Mouse (Mus musculus) left cerebral cortex, postnatal 25 days (tissue): ENCODE measurements around the gene AU022252. TPM values are rescaled to one million over a fixed set of nuclear protein-coding genes. Genes with fewer than 3 reads are reported as not detected.

Experiments
- DNase-seq, 2 experiments: peaks; one replicate each; pipeline ENCODE4 v3.0.0; 2022; ENCODE audit warnings: low spot score in 2 of 2, mixed read lengths in 1 of 2
- intact Hi-C: fragments of 180-260 bp; cut with DNase I; formaldehyde crosslinking; loops from one replicate; pipeline ENCODE4 v1.15.1; 2025
- total RNA-seq, 2 experiments: library from RNA; stranded (reverse); gene quantifications; 2 replicates each; pipeline ENCODE4 v1.2.3; 2021

AU022252 gene
- total RNA-seq, 2 experiments from 2014 or later: 33.4 to 34.2 TPM

- peak in 1 of 2 experiments; percentile 63 for DNase-seq
- intact Hi-C loops: loop anchor here (2.0 to 10.0 kb wide), 4 partner anchors 49 to 419 kb away; partner anchors contain the start of genes Foxj3, Frg2f1 and Ybx1
Measured at GRCm38 (mm10) chr4:119245961-119246360, 13.4 kb upstream of the AU022252 start.

GRCm38 (mm10) chr4:119245556-119245955 lies 13.0 kb upstream of the AU022252 start:
- intact Hi-C loops: loop anchor here (10.0 kb wide), 3 partner anchors 219 to 419 kb away; partner anchors contain the start of genes Foxj3 and Frg2f1
- DNase-seq: peak; percentile 45 to 90

GRCm38 (mm10) chr4:119244468-119245240 lies 12.1 kb upstream of the AU022252 start:
- intact Hi-C loops: loop anchor here (10.0 kb wide), 3 partner anchors 220 to 420 kb away; partner anchors contain the start of genes Foxj3 and Frg2f1
- peak; percentile 62 to 90 for DNase-seq

GRCm38 (mm10) chr4:119242571-119242970 lies 10.1 kb upstream of the AU022252 start:
- intact Hi-C loops: loop anchor here (10.0 kb wide), 3 partner anchors 222 to 422 kb away; partner anchors contain the start of genes Foxj3 and Frg2f1
- no peak for DNase-seq

- intact Hi-C loops: loop anchor here (10.0 kb wide), 3 partner anchors 223 to 423 kb away; partner anchors contain the start of genes Foxj3 and Frg2f1
- peak; percentile 53 to 70 for DNase-seq
Measured at GRCm38 (mm10) chr4:119241664-119242063, 9.2 kb upstream of the AU022252 start.

- DNase-seq: peak; percentile 53 to 78
- intact Hi-C loops: no loop called here
Measured at GRCm38 (mm10) chr4:119239181-119239682, 6.7 kb upstream of the AU022252 start.

- intact Hi-C loops: no loop called here
- DNase-seq: no peak
Measured at GRCm38 (mm10) chr4:119238661-119239060, 6.1 kb upstream of the AU022252 start.

- intact Hi-C loops: no loop called here
- no peak for DNase-seq
Measured at GRCm38 (mm10) chr4:119234348-119234747, 1.8 kb upstream of the AU022252 start.

- peak; percentile 51 to 75 for DNase-seq
- intact Hi-C loops: no loop called here
Measured at GRCm38 (mm10) chr4:119233256-119233901, 867 bp upstream of the AU022252 start.

GRCm38 (mm10) chr4:119226751-119227150 lies 5.8 kb downstream of the AU022252 start:
- intact Hi-C loops: no loop called here
- no peak for DNase-seq

- no peak for DNase-seq
- intact Hi-C loops: no loop called here
Measured at GRCm38 (mm10) chr4:119225719-119226118, 6.8 kb downstream of the AU022252 start.

GRCm38 (mm10) chr4:119224534-119224933 lies 8.0 kb downstream of the AU022252 start:
- intact Hi-C loops: no loop called here
- no peak for DNase-seq

GRCm38 (mm10) chr4:119223696-119224095 lies 8.8 kb downstream of the AU022252 start:
- peak; percentile 35 to 64 for DNase-seq
- intact Hi-C loops: no loop called here

- DNase-seq: no peak
- intact Hi-C loops: no loop called here
Measured at GRCm38 (mm10) chr4:119218169-119218568, 14.3 kb downstream of the AU022252 start, which contains the start of gene Tmem269. TSS of gene Tmem269 (minus strand) at chr4:119218217.

- DNase-seq: no peak
- intact Hi-C loops: no loop called here
Measured at GRCm38 (mm10) chr4:119216667-119217066, 15.8 kb downstream of the AU022252 start.

GRCm38 (mm10) chr4:119204672-119205071 lies 27.8 kb downstream of the AU022252 start:
- peak; percentile 52 to 65 for DNase-seq
- intact Hi-C loops: loop anchor here (1.0 to 5.0 kb wide), 2 partner anchors 37 to 199 kb away; no protein-coding TSS in a partner anchor

- intact Hi-C loops: no loop called here
- DNase-seq: no peak
Measured at GRCm38 (mm10) chr4:119198105-119198504, 34.4 kb downstream of the AU022252 start.

- intact Hi-C loops: no loop called here
- DNase-seq: no peak
Measured at GRCm38 (mm10) chr4:119195582-119196320, 36.8 kb downstream of the AU022252 start.

- intact Hi-C loops: no loop called here
Measured at GRCm38 (mm10) chr4:119194909-119195581, 37.5 kb downstream of the AU022252 start, which contains the start of gene Svbp. TSS of gene Svbp (plus strand) at chr4:119195306.

More at GRCm38 (mm10) chr4:119194909-119195581, 37.5 kb downstream of the AU022252 start, which contains the start of gene Svbp:
- peak; percentile 84 for DNase-seq
